Mouse (Mus musculus): Measurements from ENCODE around the gene Hist1h2bf. TPM values are rescaled to one million over a fixed set of nuclear protein-coding genes. Genes with fewer than 3 reads are reported as not detected.
"Not testable (repeated sequence)": the region's sequence is repeated elsewhere in the genome, so short reads cannot be mapped to it uniquely, and the experiment has no call there.

Gene Hist1h2bf
- polyA plus RNA-seq, 1 experiment from 2014 or later, result 2.6 TPM

- H3K36me3 ChIP-seq (ENCODE audit: control insufficient read depth, insufficient read depth, low read length), result no peaks in the 10 kb centered on the region
- H3K4me2 ChIP-seq, result peak overlapping the region; percentile 86
- no peaks in the 10 kb centered on the region for H3K9me3 ChIP-seq (replicated peaks; ENCODE audit: control insufficient read depth, low read length)
- peak overlapping the region; percentile 98 for H3K27ac ChIP-seq (ENCODE audit: low read depth, low read length)
- H3K4me1 ChIP-seq (ENCODE audit: control insufficient read depth, insufficient read depth, low read length), result peaks cover 7% of the 10 kb centered on the region; the same call in 1 of the 2 replicates
- H3K4me3 ChIP-seq (ENCODE audit: low read depth, low read length), result peak overlapping the region; percentile 60
- ATAC-seq (replicated peaks; ENCODE audit: insufficient number of reproducible peaks, low FRiP score, low TSS enrichment), result peak; percentile 80
- WGBS (ENCODE audit: insufficient replicate concordance), result under 1% methylated on average over 50 of the region's 54 CpGs
- H3K9ac ChIP-seq (ENCODE audit: low read depth, low read length), result peak overlapping the region; percentile 93
- H3K27me3 ChIP-seq (ENCODE audit: control insufficient read depth, insufficient read depth, low read length), result no peaks in the 10 kb centered on the region
Measured at GRCm38 (mm10) chr13:23554925-23555838, 18.8 kb downstream of the Hist1h2bf start.

DNA sequence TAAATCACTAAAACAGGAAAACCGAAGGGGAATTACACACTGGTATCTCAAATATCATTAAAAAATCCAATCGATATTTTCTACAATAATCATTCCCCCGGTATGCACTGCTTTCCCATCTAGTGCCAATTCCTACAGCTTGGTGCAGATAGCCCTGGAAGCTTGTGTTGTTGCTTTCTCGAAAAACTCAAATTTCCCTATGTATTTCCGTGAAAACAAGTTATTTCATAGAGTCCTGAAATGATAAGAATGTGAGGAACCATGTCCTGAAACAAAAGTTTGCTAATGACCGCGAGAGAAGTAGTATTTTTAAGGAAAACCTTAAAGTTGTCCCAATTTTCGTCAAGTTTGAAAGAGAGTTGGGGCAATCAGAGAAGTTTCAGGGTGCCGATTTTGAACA is 19.6 kb downstream of the Hist1h2bf start:
- Histone ChIP-seq H3K4me3 (ENCODE audit: low read depth, low read length) (peak overlapping the region; percentile 60), H3K4me2 (peak overlapping the region; percentile 86), H3K4me1 (ENCODE audit: control insufficient read depth, insufficient read depth, low read length) (peaks cover 7% of the 10 kb centered on the region; the same call in 1 of the 2 replicates), H3K36me3 (ENCODE audit: control insufficient read depth, insufficient read depth, low read length) (no peaks in the 10 kb centered on the region), H3K27me3 (ENCODE audit: control insufficient read depth, insufficient read depth, low read length) (no peaks in the 10 kb centered on the region), H3K27ac (ENCODE audit: low read depth, low read length) (peak overlapping the region; percentile 98), H3K9ac (ENCODE audit: low read depth, low read length) (peak overlapping the region; percentile 93), H3K9me3 (replicated peaks; ENCODE audit: control insufficient read depth, low read length) (no peaks in the 10 kb centered on the region)
- no peak for ATAC-seq (replicated peaks; ENCODE audit: insufficient number of reproducible peaks, low FRiP score, low TSS enrichment)
- WGBS (ENCODE audit: insufficient replicate concordance), result 21% methylated on average over 9 of the region's 9 CpGs

DNA sequence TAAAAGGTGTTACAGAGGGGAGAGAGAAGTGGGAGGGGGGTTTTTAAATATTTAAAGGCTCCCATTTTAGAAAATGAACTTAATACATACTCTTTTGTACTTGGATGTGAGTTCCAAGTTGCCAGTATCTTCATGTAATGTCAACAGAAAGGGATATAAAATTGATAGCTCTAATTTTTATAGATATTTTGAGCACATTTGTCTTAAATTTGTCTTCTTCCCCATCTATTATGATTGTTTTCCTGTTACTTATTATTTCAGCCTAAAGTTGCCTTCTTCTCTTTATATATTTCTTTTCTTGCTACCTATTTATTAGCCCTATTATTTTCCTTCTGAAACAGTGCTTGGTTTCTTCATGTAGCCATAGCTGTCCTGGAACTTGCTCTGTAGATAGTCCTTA is 21.0 kb downstream of the Hist1h2bf start, which contains the start of gene Hist1h1d:
Hist1h1d (plus strand) TSS at position 301 of the 400 bp plus-strand sequence.
- peak within 1 kb of the TSS; percentile 49; the same call in 1 of the 2 replicates for H3K9ac ChIP-seq (ENCODE audit: low read depth, low read length)
- peak within 1 kb of the TSS; percentile 71 for H3K4me2 ChIP-seq
- H3K27me3 ChIP-seq (ENCODE audit: control insufficient read depth, insufficient read depth, low read length), result no peaks in the 10 kb centered on the region
- H3K27ac ChIP-seq (ENCODE audit: low read depth, low read length), result peak within 1 kb of the TSS; percentile 98
- H3K36me3 ChIP-seq (ENCODE audit: control insufficient read depth, insufficient read depth, low read length), result no peaks in the 10 kb centered on the region
- H3K9me3 ChIP-seq (replicated peaks; ENCODE audit: control insufficient read depth, low read length), result no peaks in the 10 kb centered on the region
- peaks cover 7% of the 10 kb centered on the region; the same call in 1 of the 2 replicates for H3K4me1 ChIP-seq (ENCODE audit: control insufficient read depth, insufficient read depth, low read length)
- peak within 1 kb of the TSS; percentile 47; the same call in 1 of the 2 replicates for H3K4me3 ChIP-seq (ENCODE audit: low read depth, low read length)
- ATAC-seq (replicated peaks; ENCODE audit: insufficient number of reproducible peaks, low FRiP score, low TSS enrichment), result no peak

DNA sequence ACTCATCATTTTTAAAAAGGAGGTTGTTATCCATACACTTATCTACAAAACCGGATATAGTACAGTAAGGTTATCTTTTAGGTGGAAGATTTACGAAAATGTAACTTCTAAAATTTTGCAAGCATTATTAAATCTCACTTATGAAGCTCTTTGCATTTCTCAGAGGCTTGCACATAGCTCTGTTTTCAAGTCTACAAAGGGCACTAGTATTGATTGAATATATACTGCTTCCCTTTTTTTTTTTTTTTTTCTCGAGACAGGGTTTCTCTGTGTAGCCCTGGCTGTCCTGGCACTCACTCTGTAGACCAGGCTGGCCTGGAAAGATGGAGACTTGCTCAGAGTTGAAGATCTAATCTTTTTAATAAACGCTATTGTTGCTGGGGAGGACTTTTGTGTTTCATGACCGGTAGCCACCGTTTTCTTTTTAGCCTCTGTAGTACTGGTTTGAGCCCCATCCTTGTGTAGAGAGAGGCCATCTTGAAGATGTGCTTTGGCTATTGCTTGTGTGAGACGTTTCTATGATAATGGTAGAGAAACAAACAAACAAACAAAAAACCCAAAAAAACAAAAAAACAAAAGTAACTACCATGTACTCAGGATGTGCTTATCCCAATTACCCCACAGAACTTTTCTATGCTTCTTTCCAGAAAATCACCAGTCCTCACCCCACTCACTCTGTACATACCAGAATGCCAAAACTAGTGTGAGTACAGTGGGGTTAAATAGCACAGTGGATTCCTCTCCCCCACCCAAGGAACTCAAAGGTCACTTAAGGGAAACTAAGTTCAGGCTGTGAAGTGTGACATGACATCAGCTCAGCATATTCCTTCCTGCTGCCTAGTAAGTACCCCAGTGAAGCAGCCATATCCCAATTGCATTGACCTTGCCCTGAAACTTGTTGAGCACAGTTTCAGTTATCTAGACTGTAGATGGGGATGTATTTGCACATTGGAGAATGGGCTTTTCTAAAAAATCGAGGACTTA is 21.8 kb downstream of the Hist1h2bf start:
- Histone ChIP-seq H3K4me1 (ENCODE audit: control insufficient read depth, insufficient read depth, low read length) (peaks cover 7% of the 10 kb centered on the region; the same call in 1 of the 2 replicates), H3K27me3 (ENCODE audit: control insufficient read depth, insufficient read depth, low read length) (no peaks in the 10 kb centered on the region), H3K4me2 (peak overlapping the region; percentile 71), H3K9ac (ENCODE audit: low read depth, low read length) (peak overlapping the region; percentile 77), H3K36me3 (ENCODE audit: control insufficient read depth, insufficient read depth, low read length) (no peaks in the 10 kb centered on the region), H3K9me3 (replicated peaks; ENCODE audit: control insufficient read depth, low read length) (no peaks in the 10 kb centered on the region), H3K27ac (ENCODE audit: low read depth, low read length) (peak overlapping the region; percentile 89), H3K4me3 (ENCODE audit: low read depth, low read length) (peak overlapping the region; percentile 47)
- ATAC-seq (replicated peaks; ENCODE audit: insufficient number of reproducible peaks, low FRiP score, low TSS enrichment), result no peak
- 49% methylated on average over 8 of the region's 8 CpGs for WGBS (ENCODE audit: insufficient replicate concordance)

GRCm38 (mm10) chr13:23551146-23551834 is 22.7 kb downstream of the Hist1h2bf start, which contains the start of gene Hist1h4f:
Hist1h4f (minus strand) TSS chr13:23551648.
- H3K9me3 ChIP-seq (replicated peaks; ENCODE audit: control insufficient read depth, low read length); H3K4me1 ChIP-seq (ENCODE audit: control insufficient read depth, insufficient read depth, low read length); H3K36me3 ChIP-seq (ENCODE audit: control insufficient read depth, insufficient read depth, low read length); H3K27me3 ChIP-seq (ENCODE audit: control insufficient read depth, insufficient read depth, low read length): not testable (repeated sequence)
- Histone ChIP-seq H3K9ac (ENCODE audit: low read depth, low read length) (peak within 1 kb of the TSS; percentile 77), H3K27ac (ENCODE audit: low read depth, low read length) (peak within 1 kb of the TSS; percentile 89), H3K4me2 (peak within 1 kb of the TSS; percentile 71), H3K4me3 (ENCODE audit: low read depth, low read length) (peak within 1 kb of the TSS; percentile 47)
- ATAC-seq (replicated peaks; ENCODE audit: insufficient number of reproducible peaks, low FRiP score, low TSS enrichment), result peak; percentile 79
- WGBS (ENCODE audit: insufficient replicate concordance), result under 1% methylated on average over 43 of the region's 47 CpGs

DNA sequence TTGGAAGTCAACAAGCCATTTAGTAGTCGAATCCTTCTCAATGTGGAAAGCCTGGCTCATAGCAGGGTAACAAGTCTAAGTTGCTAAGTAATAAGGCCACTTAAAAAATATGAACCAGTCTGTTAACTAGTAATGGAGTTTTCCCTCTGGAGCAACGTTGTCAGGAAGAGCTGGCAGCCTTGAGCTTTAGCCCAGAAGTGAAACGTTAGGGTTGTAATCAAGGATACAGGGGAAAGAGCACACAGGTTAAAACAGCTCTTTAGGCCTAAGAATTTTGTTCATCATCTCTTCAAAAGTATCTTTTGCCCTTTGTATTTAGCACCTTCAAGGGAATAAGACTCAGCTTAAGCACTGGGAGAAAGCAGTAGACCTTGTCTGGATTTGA is 23.2 kb downstream of the Hist1h2bf start:
- Histone ChIP-seq H3K9ac (ENCODE audit: low read depth, low read length) (peak overlapping the region; percentile 77), H3K36me3 (ENCODE audit: control insufficient read depth, insufficient read depth, low read length) (no peaks in the 10 kb centered on the region), H3K4me3 (ENCODE audit: low read depth, low read length) (peak overlapping the region; percentile 47), H3K27ac (ENCODE audit: low read depth, low read length) (peak overlapping the region; percentile 89), H3K27me3 (ENCODE audit: control insufficient read depth, insufficient read depth, low read length) (no peaks in the 10 kb centered on the region), H3K4me1 (ENCODE audit: control insufficient read depth, insufficient read depth, low read length) (peaks cover 7% of the 10 kb centered on the region; the same call in 1 of the 2 replicates), H3K4me2 (peak overlapping the region; percentile 71), H3K9me3 (replicated peaks; ENCODE audit: control insufficient read depth, low read length) (no peaks in the 10 kb centered on the region)
- WGBS (ENCODE audit: insufficient replicate concordance), result 11% methylated on average over 3 of the region's 3 CpGs
- ATAC-seq (replicated peaks; ENCODE audit: insufficient number of reproducible peaks, low FRiP score, low TSS enrichment), result no peak

DNA sequence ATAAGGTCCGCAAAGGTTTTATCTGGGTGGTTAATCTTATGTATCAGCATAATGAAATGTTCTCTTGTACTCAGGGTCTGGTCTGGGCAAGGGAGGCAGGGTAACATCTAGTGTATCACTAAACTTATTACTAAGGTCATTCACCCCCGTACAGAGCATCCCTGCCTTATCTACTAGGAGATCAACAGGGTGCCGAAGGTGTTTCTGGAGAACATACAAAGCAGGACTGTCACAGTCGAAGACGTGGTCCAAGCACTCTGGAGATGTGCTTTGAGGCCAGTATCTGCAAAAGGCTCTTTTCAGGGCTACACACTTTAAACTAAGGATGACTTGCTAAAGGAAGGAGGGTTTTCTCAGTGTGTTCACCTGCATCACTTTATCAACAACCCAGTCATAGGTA is 27.3 kb downstream of the Hist1h2bf start:
- ATAC-seq (replicated peaks; ENCODE audit: insufficient number of reproducible peaks, low FRiP score, low TSS enrichment), result no peak
- Histone ChIP-seq H3K36me3 (ENCODE audit: control insufficient read depth, insufficient read depth, low read length) (no peaks in the 10 kb centered on the region), H3K27me3 (ENCODE audit: control insufficient read depth, insufficient read depth, low read length) (no peaks in the 10 kb centered on the region), H3K27ac (ENCODE audit: low read depth, low read length) (no peak overlapping the region), H3K9ac (ENCODE audit: low read depth, low read length) (no peak overlapping the region), H3K4me3 (ENCODE audit: low read depth, low read length) (no peak overlapping the region), H3K4me2 (no peak overlapping the region), H3K9me3 (replicated peaks; ENCODE audit: control insufficient read depth, low read length) (no peaks in the 10 kb centered on the region), H3K4me1 (ENCODE audit: control insufficient read depth, insufficient read depth, low read length) (no peaks in the 10 kb centered on the region)
- 62% methylated on average over 5 of the region's 5 CpGs for WGBS (ENCODE audit: insufficient replicate concordance)

DNA sequence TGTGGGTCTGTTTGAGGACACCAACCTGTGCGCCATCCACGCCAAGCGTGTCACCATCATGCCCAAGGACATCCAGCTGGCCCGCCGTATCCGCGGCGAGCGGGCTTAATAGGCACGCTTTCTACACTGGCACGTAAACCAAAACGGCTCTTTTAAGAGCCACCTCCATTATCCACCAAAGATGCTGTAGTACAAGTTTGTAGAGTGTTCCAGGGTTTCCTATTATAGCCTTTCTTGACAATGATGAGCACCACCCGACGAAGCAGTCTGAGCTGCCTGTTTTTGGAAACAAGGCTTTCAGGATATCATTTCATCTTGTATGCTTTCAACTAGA is 29.2 kb downstream of the Hist1h2bf start:
- H3K36me3 ChIP-seq (ENCODE audit: control insufficient read depth, insufficient read depth, low read length); H3K9me3 ChIP-seq (replicated peaks; ENCODE audit: control insufficient read depth, low read length); H3K27me3 ChIP-seq (ENCODE audit: control insufficient read depth, insufficient read depth, low read length); H3K9ac ChIP-seq (ENCODE audit: low read depth, low read length); H3K4me1 ChIP-seq (ENCODE audit: control insufficient read depth, insufficient read depth, low read length); ATAC-seq (replicated peaks; ENCODE audit: insufficient number of reproducible peaks, low FRiP score, low TSS enrichment): not testable (repeated sequence)
- peak overlapping the region; percentile 57; the same call in 1 of the 2 replicates for H3K27ac ChIP-seq (ENCODE audit: low read depth, low read length)
- peak overlapping the region; percentile 51 for H3K4me3 ChIP-seq (ENCODE audit: low read depth, low read length)
- 0% methylated on average over 11 of the region's 14 CpGs for WGBS (ENCODE audit: insufficient replicate concordance)
- peak overlapping the region; percentile 80 for H3K4me2 ChIP-seq
